Mouse (Mus musculus) cortical plate, adult 2 months (tissue): ENCODE measurements around the gene Nrros. TPM values are rescaled to one million over a fixed set of nuclear protein-coding genes. Genes with fewer than 3 reads are reported as not detected.

Experiments used
- H3K27ac ChIP-seq: fragments of 200-500 bp; 2 replicates; pipeline ENCODE4 v1.5.1; 2012; ENCODE audit warnings: low read length, control low read depth, inconsistent platforms; ENCODE audit not compliant: insufficient read depth
- H3K4me1 ChIP-seq: fragments of 200-500 bp; 2 replicates; pipeline ENCODE4 v1.6.1; 2011; ENCODE audit warnings: low read length; ENCODE audit not compliant: control insufficient read depth, insufficient read depth
- H3K4me3 ChIP-seq: fragments of 200-500 bp; 2 replicates; pipeline ENCODE4 v1.5.1; 2011; ENCODE audit warnings: mild to moderate bottlenecking, low read length, control low read depth; ENCODE audit not compliant: insufficient read depth
- CTCF ChIP-seq: fragments of 200-500 bp; IDR thresholded peaks from 2 replicates; pipeline ENCODE4 v1.5.1; 2011; ENCODE audit warnings: mild to moderate bottlenecking, control low read depth, low read length; ENCODE audit not compliant: insufficient read depth; ENCODE audit errors: extremely low read depth
- POLR2A ChIP-seq: fragments of 200-500 bp; IDR thresholded peaks from 2 replicates; pipeline ENCODE4 v1.6.1; 2011; ENCODE audit warnings: mild to moderate bottlenecking, low read length, control low read depth; ENCODE audit not compliant: insufficient read depth; ENCODE audit errors: extremely low read depth
- polyA plus RNA-seq: library from polyadenylated mRNA; depleted of rRNA; stranded (reverse); fragments of >200 nt; gene quantifications from 2 replicates; pipeline ENCODE4 v1.2.3, GENCODE M21; 2012

The Nrros gene
- polyA plus RNA-seq, 1 experiment, result 5.6 TPM

DNA sequence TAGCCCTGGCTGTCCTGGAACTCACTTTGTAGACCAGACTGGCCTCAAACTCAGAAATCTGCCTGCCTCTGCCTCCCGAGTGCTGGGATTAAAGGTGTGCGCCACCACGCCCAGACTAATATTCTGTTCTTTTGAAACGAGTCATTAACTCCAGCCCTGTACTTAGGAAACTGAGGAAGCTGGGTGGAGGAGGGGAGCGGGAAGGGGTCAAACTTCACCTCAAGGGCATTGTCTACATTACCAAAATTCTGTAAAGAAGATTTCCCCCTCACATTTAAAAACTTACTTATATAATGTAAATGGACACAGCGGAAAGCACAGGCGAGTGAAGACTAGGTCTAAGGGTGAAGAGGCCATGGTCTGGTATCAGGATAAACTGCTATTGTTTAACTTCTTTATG is 41.4 kb downstream of the Nrros start:
- TF ChIP-seq POLR2A (no peak), CTCF (no peak)
- no peaks in the 10 kb centered on the region for H3K4me1 ChIP-seq
- H3K4me3 ChIP-seq, result no peak overlapping the region
- H3K27ac ChIP-seq, result no peak overlapping the region

DNA sequence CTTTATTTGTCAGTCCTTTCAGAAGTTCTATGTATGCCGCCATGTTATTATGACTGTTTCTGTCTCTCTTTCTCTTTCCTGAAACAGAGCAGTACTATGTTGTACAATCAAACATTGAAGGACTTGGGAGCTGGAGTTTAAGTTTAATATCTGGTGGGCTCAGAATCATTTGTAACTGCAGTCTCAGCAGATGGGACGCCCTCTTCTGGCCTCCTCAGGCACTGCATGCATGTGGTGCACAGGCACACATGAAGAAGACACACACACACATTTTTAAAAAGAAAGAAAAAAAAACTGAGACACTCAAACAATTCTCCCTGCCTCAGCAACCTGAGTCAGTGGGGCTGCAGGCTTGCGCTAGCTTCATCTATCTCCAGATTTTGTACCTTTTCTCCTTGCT is 44.9 kb downstream of the Nrros start:
- no peak overlapping the region for H3K4me3 ChIP-seq
- no peak overlapping the region for H3K27ac ChIP-seq
- TF ChIP-seq CTCF (no peak), POLR2A (no peak)
- H3K4me1 ChIP-seq, result no peaks in the 10 kb centered on the region

DNA sequence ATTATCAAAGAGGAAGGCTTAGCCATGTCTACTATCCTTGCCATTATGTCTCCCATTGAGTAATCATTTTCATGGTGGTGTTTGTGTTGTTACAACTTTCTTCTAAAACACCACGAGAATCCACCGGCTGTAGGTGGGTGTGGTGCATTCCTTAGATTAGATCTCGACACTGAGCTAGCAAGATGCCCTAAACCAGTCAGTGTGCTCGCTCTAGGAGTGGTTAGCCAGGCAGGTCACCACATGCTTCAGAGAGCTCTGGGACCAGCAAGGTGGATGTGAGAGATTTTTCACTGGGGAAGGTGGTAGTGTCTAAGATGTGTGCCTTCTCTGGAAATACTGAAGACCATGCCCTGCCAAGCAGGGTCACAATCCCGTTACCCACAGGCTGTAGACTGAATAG is 49.2 kb downstream of the Nrros start:
- TF ChIP-seq CTCF (no peak), POLR2A (no peak)
- H3K4me3 ChIP-seq, result no peak overlapping the region
- H3K4me1 ChIP-seq, result no peaks in the 10 kb centered on the region
- no peak overlapping the region for H3K27ac ChIP-seq

DNA sequence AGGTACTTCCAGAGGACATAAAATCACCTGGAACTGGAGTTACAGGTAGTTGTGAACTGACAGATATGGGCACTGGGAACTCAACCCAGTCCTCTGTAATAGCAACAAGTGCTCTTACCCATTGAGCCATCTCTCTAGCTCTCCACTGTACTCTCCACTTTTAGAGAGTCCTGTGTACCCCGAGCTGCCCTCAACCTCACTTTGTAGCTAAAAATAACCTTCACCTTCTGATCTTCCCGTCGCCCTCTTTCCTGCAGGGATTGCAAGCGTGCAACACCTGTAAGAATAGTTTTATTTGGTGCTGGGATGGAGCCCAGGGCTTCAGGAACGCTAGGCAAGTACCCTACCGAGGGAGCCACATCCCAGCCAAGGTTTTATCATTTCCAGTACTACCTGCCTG is 49.6 kb downstream of the Nrros start:
- H3K27ac ChIP-seq, result no peak overlapping the region
- no peak for TF ChIP-seq POLR2A
- no peak for TF ChIP-seq CTCF
- H3K4me3 ChIP-seq, result no peak overlapping the region
- no peaks in the 10 kb centered on the region for H3K4me1 ChIP-seq

DNA sequence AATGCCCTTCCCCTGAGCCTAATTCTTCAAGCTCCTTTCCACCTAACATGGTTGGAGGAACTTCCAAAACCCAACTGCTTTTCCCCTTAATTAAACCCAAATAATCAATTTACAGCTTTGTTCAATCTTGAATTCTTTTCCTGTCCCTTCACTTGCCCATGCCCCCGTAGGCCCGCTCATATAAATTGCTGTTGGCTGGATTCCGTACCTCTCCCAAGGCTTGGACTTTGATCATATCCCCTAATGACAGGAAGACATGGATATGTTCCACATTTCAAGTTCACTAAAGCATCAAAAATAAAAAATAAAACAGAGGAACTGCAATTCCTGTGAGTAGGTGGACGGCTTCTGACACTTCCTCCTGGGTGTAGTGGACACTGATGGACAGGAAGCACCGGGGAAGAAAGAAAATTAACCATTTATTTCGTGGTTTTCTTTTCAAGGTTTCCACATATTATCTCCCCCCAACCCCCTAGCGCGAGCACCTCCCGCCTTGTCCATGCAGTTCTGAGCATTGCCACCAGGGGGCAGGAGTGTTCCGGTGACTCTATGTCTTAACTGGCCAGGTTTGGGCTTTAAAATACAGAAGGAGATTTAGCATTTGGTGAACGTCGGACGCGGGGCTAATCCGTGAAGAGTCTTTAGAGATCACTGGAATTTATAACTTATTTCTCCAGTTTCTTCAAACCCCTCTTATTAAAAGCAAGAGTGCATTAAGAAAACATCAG is 50.3 kb downstream of the Nrros start:
- Histone ChIP-seq H3K27ac (no peak overlapping the region), H3K4me1 (no peaks in the 10 kb centered on the region), H3K4me3 (no peak overlapping the region)
- TF ChIP-seq CTCF (peak; percentile 94), POLR2A (no peak)

DNA sequence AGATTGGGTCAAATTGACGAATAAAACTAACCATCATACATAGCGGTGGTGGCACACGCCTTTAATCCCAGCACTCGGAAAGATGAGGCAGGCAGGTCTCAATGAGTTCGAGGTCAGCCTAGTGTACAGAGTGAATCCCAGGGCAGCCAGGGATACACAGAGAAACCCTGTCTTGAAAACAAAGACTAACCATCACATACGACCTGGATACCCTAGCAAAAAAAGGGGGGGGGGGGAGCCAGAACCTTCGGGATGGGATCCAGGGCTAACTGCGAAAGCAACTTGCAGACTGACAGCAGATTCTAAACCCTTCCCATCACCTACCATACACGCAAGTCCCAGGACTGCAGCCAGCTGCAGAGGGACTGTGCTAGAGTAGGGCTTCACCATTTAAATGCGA is 51.0 kb downstream of the Nrros start:
- no peak overlapping the region for H3K27ac ChIP-seq

DNA sequence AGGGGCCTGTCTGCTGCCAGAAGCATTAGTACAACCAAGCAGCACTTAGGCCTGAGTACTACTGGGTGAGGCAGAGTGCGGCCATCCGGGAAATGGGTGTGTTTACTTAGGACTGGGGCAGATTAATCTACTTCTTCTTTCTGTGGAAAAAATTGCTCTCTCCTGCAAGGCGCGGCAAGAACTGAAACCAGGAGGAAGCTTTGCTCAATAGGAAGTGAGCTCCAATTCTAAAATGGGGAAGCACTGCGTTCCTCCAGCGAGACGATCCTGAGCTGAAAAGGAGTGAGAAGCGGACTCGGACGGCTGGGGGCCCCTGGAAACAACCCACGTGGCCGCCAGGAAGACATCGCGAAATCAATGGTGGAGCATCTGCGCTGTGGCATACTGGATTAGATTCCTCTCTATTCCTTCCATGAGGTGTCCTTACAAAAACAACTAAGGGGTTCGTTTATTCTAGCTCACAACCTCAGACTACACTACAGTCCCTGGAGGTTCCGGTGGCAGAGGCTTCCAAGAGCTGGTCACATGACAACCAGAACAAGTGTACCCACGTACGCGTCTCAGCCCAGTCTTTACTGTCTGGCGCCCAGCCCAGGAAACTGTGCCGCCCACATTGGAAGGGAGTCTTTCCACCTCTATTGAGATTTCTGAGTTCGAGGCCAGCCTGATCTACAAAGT is 51.7 kb downstream of the Nrros start:
- Histone ChIP-seq H3K4me3 (no peak overlapping the region), H3K4me1 (no peaks in the 10 kb centered on the region), H3K27ac (no peak overlapping the region)
- TF ChIP-seq CTCF (no peak), POLR2A (no peak)

More for the DNA sequence above, 51.0 kb downstream of the Nrros start:
- Histone ChIP-seq H3K4me1 (no peaks in the 10 kb centered on the region), H3K4me3 (no peak overlapping the region)
- TF ChIP-seq POLR2A, result no peak
- TF ChIP-seq CTCF, result no peak

DNA sequence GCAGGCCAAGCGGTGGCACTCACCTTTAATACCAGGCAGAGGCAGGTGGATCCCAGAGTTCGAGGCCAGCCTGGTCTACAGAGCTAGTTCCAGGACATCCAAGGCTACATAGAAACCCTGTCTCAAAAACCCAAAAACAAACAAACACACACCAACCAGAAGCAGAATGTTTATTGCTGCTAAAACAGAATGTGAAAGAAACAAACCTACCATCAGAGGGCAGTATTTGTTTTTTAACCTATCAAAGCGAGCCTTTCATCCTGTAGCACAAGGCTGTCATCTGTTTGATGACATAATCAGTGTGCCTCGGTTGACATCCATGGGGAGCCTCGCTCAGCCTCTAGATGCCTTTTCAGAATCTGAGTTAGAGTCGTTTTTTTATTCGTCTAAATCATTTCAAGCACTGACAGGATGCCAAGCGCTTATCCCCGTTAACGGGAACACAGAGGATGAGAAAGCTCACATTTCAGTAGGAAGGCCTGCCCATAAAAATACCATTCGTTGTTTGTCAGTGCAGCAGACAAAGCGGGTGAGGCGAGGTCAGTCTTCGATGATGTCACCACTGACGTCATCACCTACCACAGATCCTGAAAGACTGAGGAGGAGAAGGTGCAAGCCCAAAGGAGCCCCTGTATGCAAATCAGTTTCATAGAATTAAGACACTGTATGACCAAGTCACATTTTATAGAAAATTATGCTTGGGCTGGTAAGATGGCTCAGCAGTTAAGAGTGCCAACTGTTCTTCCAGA is 54.3 kb downstream of the Nrros start:
- Histone ChIP-seq H3K27ac (no peak overlapping the region), H3K4me1 (no peaks in the 10 kb centered on the region), H3K4me3 (no peak overlapping the region)
- TF ChIP-seq CTCF (no peak), POLR2A (no peak)

DNA sequence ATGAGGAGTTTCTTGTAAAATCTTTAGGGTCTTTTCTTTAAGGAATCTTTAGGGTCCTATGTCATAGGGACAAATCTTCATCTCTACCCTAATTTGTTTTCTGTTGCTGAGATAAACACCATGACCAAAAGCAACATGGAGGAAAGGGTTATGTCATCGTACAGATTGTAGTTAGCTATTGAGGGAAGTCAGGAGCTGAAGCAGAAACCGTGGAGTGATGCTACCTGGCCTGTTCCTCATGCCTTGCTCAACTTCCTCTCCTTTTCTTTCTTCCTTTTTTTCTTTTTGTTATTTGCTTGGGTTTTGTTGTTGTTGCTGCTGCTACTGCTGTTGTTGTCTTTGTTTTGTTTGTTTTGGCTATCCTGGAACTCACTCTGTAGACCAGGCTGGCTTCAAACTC is 56.8 kb downstream of the Nrros start:
- Histone ChIP-seq H3K27ac (no peak overlapping the region), H3K4me3 (no peak overlapping the region)

More for the DNA sequence above, 56.8 kb downstream of the Nrros start:
- no peak for TF ChIP-seq CTCF
- TF ChIP-seq POLR2A, result no peak
- H3K4me1 ChIP-seq, result no peaks in the 10 kb centered on the region
